14 mouse cellular contexts compared by ENCODE assay signal in genomic region chr6:33322849-33323248, GRCm38 (mm10).
A peak's percentile ranks its signal among the peaks of the same experiment; 100 is the strongest.
DNase-seq lines count a peak whose midpoint lies in the region; ATAC-seq and TF ChIP-seq lines count a peak whose summit lies in the region.
"Had no signal": no experiment of that assay in that cellular context is flagged by ENCODE, and none has a peak within 500 bp of the region (broad histone marks: within the 10 kb centered on the region; RNA-seq: fewer than 3 reads in every experiment).

No protein-coding gene starts in this region.

- no peak overlapping the region for H3K9ac ChIP-seq in lung, embryonic 14.5 days
- H3K9ac ChIP-seq: hindbrain, embryonic 13.5 days; intestine, embryonic 15.5 days; liver, embryonic 15.5 days had no signal

- 48% methylated on average over 3 of the region's 3 CpGs for WGBS in lung, embryonic 14.5 days
- 51% methylated on average over 3 of the region's 3 CpGs for WGBS in lung, adult 2 months

- ATAC-seq in lung, embryonic 14.5 days (ENCODE audit: insufficient read depth), result no peak
- no peak for ATAC-seq in Patski
- ATAC-seq: intestine, embryonic 15.5 days had no signal

- POLR2A ChIA-PET in Patski (lab: Charles Lee), result no interaction called here

- no peaks in the 10 kb centered on the region for H3K36me3 ChIP-seq in lung, embryonic 14.5 days (ENCODE audit: insufficient read depth)
- H3K36me3 ChIP-seq: intestine, embryonic 15.5 days; liver, embryonic 15.5 days had no signal

- in situ Hi-C loops in Patski (cut with MboI; ENCODE audit: low pct_unique_long_range_greater_than_20kb), result no loop called here

- H3K27me3 ChIP-seq in lung, embryonic 14.5 days (ENCODE audit: insufficient read depth, low read length), result no peaks in the 10 kb centered on the region
- no peaks in the 10 kb centered on the region for H3K27me3 ChIP-seq in Patski
- H3K27me3 ChIP-seq: hindbrain, embryonic 13.5 days; intestine, embryonic 15.5 days; liver, embryonic 15.5 days had no signal

- H3K4me1 ChIP-seq in lung, embryonic 14.5 days (ENCODE audit: insufficient read depth), result peaks cover 3% of the 10 kb centered on the region; the same call in 1 of the 2 replicates
- H3K4me1 ChIP-seq in lung, adult 2 months (ENCODE audit: control insufficient read depth, insufficient read depth, low read length), result peaks cover 10% of the 10 kb centered on the region
- H3K4me1 ChIP-seq: hindbrain, embryonic 13.5 days; intestine, embryonic 15.5 days; liver, embryonic 15.5 days had no signal

- no peak overlapping the region for H3K4me3 ChIP-seq in lung, embryonic 14.5 days (ENCODE audit: low read depth, low read length)
- H3K4me3 ChIP-seq in lung, adult 2 months (replicated peaks; ENCODE audit: extremely low read depth, low read depth, low read length), result no peak overlapping the region
- H3K4me3 ChIP-seq: hindbrain, embryonic 13.5 days; intestine, embryonic 15.5 days; liver, embryonic 15.5 days had no signal

- no peak overlapping the region for H3K27ac ChIP-seq in lung, embryonic 14.5 days (ENCODE audit: low read depth)
- H3K27ac ChIP-seq: hindbrain, embryonic 13.5 days; intestine, embryonic 15.5 days; liver, embryonic 15.5 days had no signal

- peak; percentile 10 for DNase-seq in lung, embryonic 14.5 days
- DNase-seq in lung, adult 2 months, result no peak
- peak; percentile 12 to 16 for DNase-seq in B cell, adult 2 months
- no peak for DNase-seq in Patski (ENCODE audit: low read depth, low spot score)
- DNase-seq in thymus, postnatal 0 days (ENCODE audit: low spot score), result peak; percentile 29
- DNase-seq in right cerebral cortex, postnatal 14 days, result no peak
- no peak for DNase-seq in yolk sac, embryonic 10.5 days (ENCODE audit: low spot score)
- DNase-seq: cerebellum, postnatal 10 days; layer of hippocampus, postnatal 36 days; midbrain, embryonic 14.5 days; right cerebral cortex, adult 18-20 months had no signal

- H3K9me3 ChIP-seq in lung, embryonic 14.5 days (ENCODE audit: low read depth, low read length), result no peaks in the 10 kb centered on the region
- H3K9me3 ChIP-seq: hindbrain, embryonic 13.5 days; intestine, embryonic 15.5 days; liver, embryonic 15.5 days had no signal

- TF ChIP-seq POLR2A in lung, adult 2 months (IDR thresholded peaks at IDR 0.05; ENCODE audit: borderline replicate concordance, extremely low read depth, low read depth, low read length), result no peak

- CTCF ChIA-PET in Patski (lab: Charles Lee), result no interaction called here

- no peak overlapping the region for H3K4me2 ChIP-seq in lung, embryonic 14.5 days
- H3K4me2 ChIP-seq: hindbrain, embryonic 13.5 days; intestine, embryonic 15.5 days; liver, embryonic 15.5 days had no signal

- peak; percentile 22; the same call in 1 of the 2 replicates for TF ChIP-seq CTCF in lung, embryonic 14.5 days (IDR thresholded peaks at IDR 0.05; ENCODE audit: low read depth)
- TF ChIP-seq CTCF in lung, adult 2 months (IDR thresholded peaks at IDR 0.05; ENCODE audit: insufficient read depth, low read length), result no peak
- TF ChIP-seq CTCF in Patski (IDR thresholded peaks at IDR 0.05), result peak; percentile 8

Comparison
In these comparisons a context has a peak if more than half of its experiments do, and no peak if none do; other contexts are left out.
1. DNase-seq: peak in lung, embryonic 14.5 days (single experiment), B cell, adult 2 months (2 of 2) and thymus, postnatal 0 days (single experiment); none in lung, adult 2 months (single experiment), Patski (single experiment), right cerebral cortex, postnatal 14 days (single experiment) and yolk sac, embryonic 10.5 days (single experiment).